Mouse (Mus musculus): ENCODE results near the gene Nme4. TPM values are rescaled to one million over a fixed set of nuclear protein-coding genes. Genes with fewer than 3 reads are reported as not detected.
"Not testable (repeated sequence)": the region's sequence is repeated elsewhere in the genome, so short reads cannot be mapped to it uniquely, and the experiment has no call there.

Gene Nme4
- polyA plus RNA-seq, 1 experiment from 2014 or later: 57.6 TPM

GRCm38 (mm10) chr17:26110156-26110555 lies 14.8 kb upstream of the Nme4 start:
- DNase-seq (ENCODE audit: low spot score) (no peak), ATAC-seq (replicated peaks; ENCODE audit: low FRiP score, low read depth) (no peak)
- Histone ChIP-seq H3K36me3 (ENCODE audit: insufficient read depth, low read length) (no peaks in the 10 kb centered on the region), H3K4me2 (ENCODE audit: low read length) (no peak overlapping the region), H3K27ac (no peak overlapping the region), H3K4me1 (replicated peaks; ENCODE audit: insufficient read depth, low read length) (peaks cover 9% of the 10 kb centered on the region; the same call in 1 of the 2 replicates), H3K4me3 (replicated peaks; ENCODE audit: low read depth, low read length) (no peak overlapping the region), H3K27me3 (ENCODE audit: insufficient read depth, low read length) (peaks cover 9% of the 10 kb centered on the region; the same call in 1 of the 2 replicates), H3K9me3 (replicated peaks; ENCODE audit: low read length) (no peaks in the 10 kb centered on the region), H3K9ac (ENCODE audit: low read depth, low read length) (no peak overlapping the region)
- 35% methylated on average over 4 of the region's 4 CpGs for WGBS
- no peak for TF ChIP-seq CTCF (IDR thresholded peaks at IDR 0.05; ENCODE audit: low read depth)

DNA sequence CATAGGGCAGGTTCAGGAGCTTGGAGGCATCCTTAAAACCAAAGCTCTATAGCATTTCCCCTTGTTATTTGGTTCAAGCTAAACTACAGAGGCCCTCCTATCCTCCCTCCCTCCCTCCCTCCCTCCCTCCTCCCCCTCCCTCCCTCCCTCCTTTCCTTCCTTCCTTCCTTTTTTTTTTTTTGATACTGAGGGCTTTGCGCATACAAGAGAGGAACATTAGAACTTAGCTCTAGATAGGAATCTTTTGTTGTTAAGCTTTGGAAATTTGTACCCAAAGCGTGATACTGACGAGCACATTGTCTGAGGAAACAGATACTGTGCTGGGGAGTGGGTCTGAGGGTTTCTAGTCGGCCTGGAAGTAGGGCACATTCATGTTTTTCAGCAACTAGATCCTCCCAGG lies 10.2 kb upstream of the Nme4 start:
- 55% methylated on average over 4 of the region's 4 CpGs for WGBS
- H3K9ac ChIP-seq (ENCODE audit: low read depth, low read length): no peak overlapping the region
- no peaks in the 10 kb centered on the region for H3K9me3 ChIP-seq (replicated peaks; ENCODE audit: low read length)
- no peak overlapping the region for H3K4me2 ChIP-seq (ENCODE audit: low read length)
- no peak overlapping the region for H3K27ac ChIP-seq
- no peak overlapping the region for H3K4me3 ChIP-seq (replicated peaks; ENCODE audit: low read depth, low read length)
- no peak for TF ChIP-seq CTCF (IDR thresholded peaks at IDR 0.05; ENCODE audit: low read depth)
- ATAC-seq (replicated peaks; ENCODE audit: low FRiP score, low read depth) (no peak), DNase-seq (ENCODE audit: low spot score) (no peak)
- H3K27me3 ChIP-seq (ENCODE audit: insufficient read depth, low read length): no peaks in the 10 kb centered on the region
- no peaks in the 10 kb centered on the region for H3K36me3 ChIP-seq (ENCODE audit: insufficient read depth, low read length)
- no peaks in the 10 kb centered on the region for H3K4me1 ChIP-seq (replicated peaks; ENCODE audit: insufficient read depth, low read length)

GRCm38 (mm10) chr17:26101478-26101877 lies 6.1 kb upstream of the Nme4 start:
- Histone ChIP-seq H3K9ac (ENCODE audit: low read depth, low read length) (no peak overlapping the region), H3K27me3 (ENCODE audit: insufficient read depth, low read length) (no peaks in the 10 kb centered on the region), H3K9me3 (replicated peaks; ENCODE audit: low read length) (no peaks in the 10 kb centered on the region), H3K4me1 (replicated peaks; ENCODE audit: insufficient read depth, low read length) (no peaks in the 10 kb centered on the region), H3K4me2 (ENCODE audit: low read length) (no peak overlapping the region), H3K27ac (no peak overlapping the region), H3K4me3 (replicated peaks; ENCODE audit: low read depth, low read length) (no peak overlapping the region), H3K36me3 (ENCODE audit: insufficient read depth, low read length) (no peaks in the 10 kb centered on the region)
- DNase-seq (ENCODE audit: low spot score): peak; percentile 22
- no peak for TF ChIP-seq CTCF (IDR thresholded peaks at IDR 0.05; ENCODE audit: low read depth)
- ATAC-seq (replicated peaks; ENCODE audit: low FRiP score, low read depth): peak; percentile 80
- WGBS: 36% methylated on average over 4 of the region's 4 CpGs

DNA sequence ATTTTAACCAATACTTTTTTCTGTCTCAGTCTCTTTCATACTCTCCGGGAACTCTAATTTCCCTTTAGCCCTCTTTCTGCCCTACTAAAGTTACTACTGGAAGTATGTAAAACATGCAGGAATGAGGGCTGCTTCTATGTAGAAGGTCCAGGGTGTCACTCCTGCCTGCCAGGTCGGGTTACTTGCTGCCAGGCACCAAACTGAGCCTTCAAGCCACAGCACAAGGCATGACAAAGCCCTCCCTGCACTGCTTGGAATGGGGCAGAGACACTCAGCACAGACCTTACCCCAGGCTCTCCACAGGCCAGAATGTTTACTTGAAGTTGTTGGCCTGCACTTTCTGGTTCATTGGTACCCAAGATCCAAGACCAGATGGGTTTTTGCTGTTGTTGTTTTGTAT lies 4.8 kb upstream of the Nme4 start:
- Histone ChIP-seq H3K9me3 (replicated peaks; ENCODE audit: low read length) (no peaks in the 10 kb centered on the region), H3K27ac (no peak overlapping the region), H3K9ac (ENCODE audit: low read depth, low read length) (no peak overlapping the region), H3K36me3 (ENCODE audit: insufficient read depth, low read length) (no peaks in the 10 kb centered on the region), H3K4me2 (ENCODE audit: low read length) (no peak overlapping the region), H3K27me3 (ENCODE audit: insufficient read depth, low read length) (no peaks in the 10 kb centered on the region), H3K4me3 (replicated peaks; ENCODE audit: low read depth, low read length) (no peak overlapping the region), H3K4me1 (replicated peaks; ENCODE audit: insufficient read depth, low read length) (no peaks in the 10 kb centered on the region)
- WGBS: 32% methylated on average over 2 of the region's 2 CpGs
- TF ChIP-seq CTCF (IDR thresholded peaks at IDR 0.05; ENCODE audit: low read depth): no peak
- DNase-seq (ENCODE audit: low spot score) (no peak), ATAC-seq (replicated peaks; ENCODE audit: low FRiP score, low read depth) (no peak)

DNA sequence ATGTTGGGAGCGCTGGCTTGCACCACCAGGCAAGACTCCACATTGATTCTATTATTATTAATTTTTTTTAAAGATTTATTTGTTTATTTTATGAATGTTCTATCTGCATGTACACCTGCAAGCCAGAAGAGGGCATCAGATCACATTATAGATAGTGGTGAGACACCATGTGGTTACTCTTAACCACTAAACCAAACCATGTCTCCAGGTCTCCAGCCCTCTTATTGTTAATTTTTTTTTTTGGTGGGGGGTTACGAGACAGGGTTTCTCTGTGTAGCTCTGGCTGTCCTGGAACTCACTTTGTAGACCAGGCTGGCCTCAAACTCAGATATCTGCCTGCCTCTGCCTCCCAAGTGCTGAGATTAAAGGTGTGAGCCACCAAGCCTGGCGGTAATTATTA lies 3.9 kb upstream of the Nme4 start:
- H3K27ac ChIP-seq; H3K4me1 ChIP-seq (replicated peaks; ENCODE audit: insufficient read depth, low read length); H3K9me3 ChIP-seq (replicated peaks; ENCODE audit: low read length); H3K27me3 ChIP-seq (ENCODE audit: insufficient read depth, low read length); H3K4me3 ChIP-seq (replicated peaks; ENCODE audit: low read depth, low read length); H3K4me2 ChIP-seq (ENCODE audit: low read length); H3K9ac ChIP-seq (ENCODE audit: low read depth, low read length); ATAC-seq (replicated peaks; ENCODE audit: low FRiP score, low read depth); H3K36me3 ChIP-seq (ENCODE audit: insufficient read depth, low read length): not testable (repeated sequence)
- peak; percentile 40 for DNase-seq (ENCODE audit: low spot score)
- 61% methylated on average over 3 of the region's 3 CpGs for WGBS
- peak; percentile 65 for TF ChIP-seq CTCF (IDR thresholded peaks at IDR 0.05; ENCODE audit: low read depth)

DNA sequence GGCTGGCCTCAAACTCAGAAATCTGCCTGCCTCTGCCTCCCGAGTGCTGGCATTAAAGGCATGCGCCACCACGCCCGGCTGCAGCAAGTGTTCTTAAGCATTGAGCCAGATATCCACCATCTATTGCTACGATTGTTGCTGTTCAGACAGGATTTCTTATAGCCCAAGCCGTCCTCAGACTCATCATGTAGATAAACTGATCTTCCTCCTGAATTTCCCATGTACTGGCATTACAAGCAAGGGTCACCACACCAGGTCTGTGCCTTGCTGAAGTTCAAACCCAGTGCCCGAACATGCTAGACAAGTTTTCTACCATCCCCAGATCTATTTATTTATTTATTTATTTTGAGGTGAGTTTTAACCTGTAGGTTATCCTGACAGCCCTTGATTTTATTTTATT lies 3.1 kb upstream of the Nme4 start:
- Histone ChIP-seq H3K27ac (no peak overlapping the region), H3K36me3 (ENCODE audit: insufficient read depth, low read length) (no peaks in the 10 kb centered on the region), H3K27me3 (ENCODE audit: insufficient read depth, low read length) (no peaks in the 10 kb centered on the region), H3K4me2 (ENCODE audit: low read length) (no peak overlapping the region), H3K9ac (ENCODE audit: low read depth, low read length) (no peak overlapping the region), H3K9me3 (replicated peaks; ENCODE audit: low read length) (no peaks in the 10 kb centered on the region), H3K4me1 (replicated peaks; ENCODE audit: insufficient read depth, low read length) (no peaks in the 10 kb centered on the region), H3K4me3 (replicated peaks; ENCODE audit: low read depth, low read length) (no peak overlapping the region)
- ATAC-seq (replicated peaks; ENCODE audit: low FRiP score, low read depth) (no peak), DNase-seq (ENCODE audit: low spot score) (no peak)
- 94% methylated on average over 7 of the region's 7 CpGs for WGBS
- no peak for TF ChIP-seq CTCF (IDR thresholded peaks at IDR 0.05; ENCODE audit: low read depth)

GRCm38 (mm10) chr17:26094531-26095110 lies 781 bp downstream of the Nme4 start:
- Histone ChIP-seq H3K4me1 (replicated peaks; ENCODE audit: insufficient read depth, low read length) (no peaks in the 10 kb centered on the region), H3K4me2 (ENCODE audit: low read length) (peak overlapping the region; percentile 97), H3K9ac (ENCODE audit: low read depth, low read length) (peak overlapping the region; percentile 81), H3K9me3 (replicated peaks; ENCODE audit: low read length) (no peaks in the 10 kb centered on the region), H3K27ac (peak overlapping the region; percentile 64; the same call in 1 of the 2 replicates), H3K36me3 (ENCODE audit: insufficient read depth, low read length) (no peaks in the 10 kb centered on the region), H3K27me3 (ENCODE audit: insufficient read depth, low read length) (no peaks in the 10 kb centered on the region), H3K4me3 (replicated peaks; ENCODE audit: low read depth, low read length) (peak overlapping the region; percentile 64)
- DNase-seq (ENCODE audit: low spot score) (no peak), ATAC-seq (replicated peaks; ENCODE audit: low FRiP score, low read depth) (no peak)
- WGBS: 30% methylated on average over 9 of the region's 9 CpGs
- no peak for TF ChIP-seq CTCF (IDR thresholded peaks at IDR 0.05; ENCODE audit: low read depth)

All from kidney, postnatal 0 days (tissue).